Mouse (Mus musculus) thymus, adult 2 months (tissue): Measurements from ENCODE around the gene Trir.

Source experiments
- CTCF ChIP-seq: fragments of 200-500 bp; IDR thresholded peaks from 2 replicates; pipeline ENCODE4 v1.5.1; 2012; ENCODE audit warnings: mild to moderate bottlenecking, control low read depth, low read length, moderate library complexity, borderline replicate concordance; ENCODE audit not compliant: control insufficient read depth, poor library complexity, insufficient read depth; ENCODE audit errors: extremely low read depth
- POLR2A ChIP-seq: fragments of 200-500 bp; IDR thresholded peaks from 2 replicates; pipeline ENCODE4 v1.6.1; 2012; ENCODE audit warnings: mild to moderate bottlenecking, low read length, control low read depth, moderate library complexity; ENCODE audit not compliant: control insufficient read depth, poor library complexity, insufficient read depth; ENCODE audit errors: extremely low read depth

GRCm38 (mm10) chr8:85037366-85037680 is 10.7 kb downstream of the Trir start:
- TF ChIP-seq CTCF = no peak
- no peak for TF ChIP-seq POLR2A
